Mouse (Mus musculus): ENCODE data around the gene Nod1. TPM values are rescaled to one million over a fixed set of nuclear protein-coding genes. Genes with fewer than 3 reads are reported as not detected.
A peak's percentile ranks its signal among the peaks of the same experiment; 100 is the strongest.
"Not testable (repeated sequence)": the region's sequence is repeated elsewhere in the genome, so short reads cannot be mapped to it uniquely, and the experiment has no call there.

Gene Nod1
- polyA plus RNA-seq, 1 experiment from 2014 or later, result 3.6 TPM

DNA sequence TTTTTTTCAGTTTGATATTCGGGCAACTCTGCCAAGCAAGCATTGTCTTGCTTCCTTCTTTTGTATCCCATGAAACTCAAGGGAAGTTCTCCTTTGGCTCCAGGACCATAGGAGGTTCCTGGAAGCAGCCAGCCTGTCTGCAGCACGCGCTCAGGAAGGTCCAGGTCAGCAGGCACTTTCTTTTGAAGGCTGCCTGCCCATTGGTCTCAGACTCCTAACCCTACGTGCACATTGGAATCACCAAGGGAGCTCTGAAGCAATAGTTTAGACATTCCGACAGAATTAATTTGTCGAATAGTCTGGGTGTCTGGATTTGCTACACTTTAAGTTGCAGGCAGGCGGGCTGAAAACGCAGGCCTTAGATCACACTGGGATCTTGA lies 691 bp downstream of the Nod1 start:
- 17% methylated on average over 8 of the region's 8 CpGs for WGBS
- Histone ChIP-seq H3K27me3 (ENCODE audit: insufficient read depth, poor library complexity, severe bottlenecking) (peaks cover 44% of the 10 kb centered on the region), H3K4me3 (peak overlapping the region; percentile 69), H3K9me3 (no peaks in the 10 kb centered on the region), H3K36me3 (no peaks in the 10 kb centered on the region), H3K27ac (peak overlapping the region; percentile 83; the same call in 1 of the 2 replicates), H3K4me1 (peaks cover 9% of the 10 kb centered on the region)
- no peak for DNase-seq (ENCODE audit: low spot score)

DNA sequence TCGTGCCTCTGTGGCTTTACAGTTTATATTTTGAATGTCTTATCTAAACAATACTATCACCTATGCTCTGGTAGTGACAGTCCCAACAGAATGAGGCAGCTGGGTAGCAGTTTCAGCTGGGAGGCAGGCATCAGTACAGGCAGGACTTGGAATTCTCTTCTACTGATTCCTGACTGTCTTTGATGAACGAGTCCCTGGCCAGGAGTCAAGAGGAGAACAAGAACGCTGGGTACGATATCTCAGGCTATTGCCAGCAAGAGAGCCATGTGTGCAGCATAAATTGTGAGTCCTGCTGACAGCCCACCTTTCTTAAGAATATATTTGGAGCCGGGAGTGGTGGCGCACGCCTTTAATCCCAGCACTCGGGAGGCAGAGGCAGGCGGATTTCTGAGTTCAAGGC lies 1.9 kb downstream of the Nod1 start:
- H3K27me3 ChIP-seq (ENCODE audit: insufficient read depth, poor library complexity, severe bottlenecking), result peaks cover 47% of the 10 kb centered on the region
- H3K4me3 ChIP-seq, result no peak overlapping the region
- H3K36me3 ChIP-seq, result no peaks in the 10 kb centered on the region
- no peak overlapping the region for H3K27ac ChIP-seq
- DNase-seq (ENCODE audit: low spot score), result no peak
- H3K9me3 ChIP-seq, result no peaks in the 10 kb centered on the region
- 66% methylated on average over 9 of the region's 9 CpGs for WGBS
- peaks cover 9% of the 10 kb centered on the region for H3K4me1 ChIP-seq

DNA sequence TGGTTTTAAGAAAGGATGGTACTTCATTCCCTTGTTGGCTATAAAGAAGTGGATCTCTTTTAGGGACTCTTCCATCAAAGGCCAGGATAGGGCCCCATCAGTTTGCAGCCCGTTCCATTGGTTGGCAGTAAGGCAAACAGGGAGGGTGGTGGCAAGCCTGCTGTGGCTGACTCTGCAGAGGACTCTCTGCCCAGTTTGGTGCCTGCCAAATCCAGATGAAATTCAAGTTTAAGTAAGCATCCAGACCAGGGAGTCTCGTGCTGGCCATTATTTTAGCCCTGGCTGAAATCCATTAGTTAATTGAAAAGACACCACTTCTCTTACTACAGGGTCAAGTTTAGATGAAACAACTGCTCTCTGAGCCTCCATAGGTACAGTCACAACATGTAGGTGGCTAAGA lies 2.6 kb downstream of the Nod1 start:
- H3K4me1 ChIP-seq, result peaks cover 9% of the 10 kb centered on the region
- no peak overlapping the region for H3K27ac ChIP-seq
- no peaks in the 10 kb centered on the region for H3K9me3 ChIP-seq
- H3K4me3 ChIP-seq, result no peak overlapping the region
- peaks cover 47% of the 10 kb centered on the region for H3K27me3 ChIP-seq (ENCODE audit: insufficient read depth, poor library complexity, severe bottlenecking)
- H3K36me3 ChIP-seq, result no peaks in the 10 kb centered on the region
- WGBS, result 71% methylated on average over 2 of the region's 2 CpGs
- DNase-seq (ENCODE audit: low spot score), result no peak

DNA sequence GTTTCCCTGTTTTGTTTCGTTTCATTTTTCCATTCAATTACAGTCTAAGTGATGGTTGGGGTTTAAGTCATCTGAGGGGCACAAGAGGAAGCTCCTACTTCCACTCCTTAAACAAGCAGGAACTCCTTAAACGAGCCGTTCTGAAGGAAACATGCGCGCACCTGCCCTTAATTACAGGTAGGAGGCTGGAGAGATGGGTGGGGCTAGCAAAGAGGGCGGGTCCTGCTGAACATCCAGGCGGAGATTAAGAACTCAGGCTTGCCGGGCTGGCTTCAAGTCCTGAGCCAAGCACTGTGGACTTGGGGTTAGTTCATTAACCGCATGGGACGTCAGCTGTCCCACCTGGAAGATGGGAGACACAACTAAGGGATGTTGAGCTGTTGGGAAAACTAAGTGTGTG lies 4.8 kb downstream of the Nod1 start:
- Histone ChIP-seq H3K36me3 (no peaks in the 10 kb centered on the region), H3K4me3 (no peak overlapping the region), H3K27me3 (ENCODE audit: insufficient read depth, poor library complexity, severe bottlenecking) (peaks cover 35% of the 10 kb centered on the region), H3K4me1 (peaks cover 7% of the 10 kb centered on the region), H3K9me3 (no peaks in the 10 kb centered on the region), H3K27ac (no peak overlapping the region)
- no peak for DNase-seq (ENCODE audit: low spot score)
- WGBS, result 23% methylated on average over 10 of the region's 10 CpGs

DNA sequence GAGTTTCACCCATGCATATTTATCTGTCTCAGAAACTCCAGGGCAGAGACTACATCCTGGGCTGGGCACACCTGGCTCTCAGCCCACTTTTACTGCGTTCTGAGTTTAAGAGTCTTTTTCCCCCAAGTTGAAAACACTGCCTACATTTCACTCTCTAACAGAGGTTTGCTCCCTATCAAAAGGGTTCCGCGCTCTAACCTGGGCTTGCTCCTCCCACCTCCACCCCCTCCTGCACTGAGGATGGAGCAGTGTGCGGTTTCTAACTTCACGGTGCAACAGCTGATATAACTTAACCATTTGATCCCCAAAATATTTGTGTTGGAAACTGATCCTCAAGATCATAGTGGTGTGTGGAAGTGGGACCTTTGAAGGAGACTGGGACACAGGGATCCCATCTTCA lies 7.2 kb downstream of the Nod1 start:
- H3K9me3 ChIP-seq, result no peaks in the 10 kb centered on the region
- H3K4me3 ChIP-seq, result no peak overlapping the region
- no peak for DNase-seq (ENCODE audit: low spot score)
- WGBS, result 38% methylated on average over 5 of the region's 5 CpGs
- no peaks in the 10 kb centered on the region for H3K4me1 ChIP-seq
- no peaks in the 10 kb centered on the region for H3K36me3 ChIP-seq
- no peak overlapping the region for H3K27ac ChIP-seq
- peaks cover 27% of the 10 kb centered on the region; the same call in 1 of the 2 replicates for H3K27me3 ChIP-seq (ENCODE audit: insufficient read depth, poor library complexity, severe bottlenecking)

DNA sequence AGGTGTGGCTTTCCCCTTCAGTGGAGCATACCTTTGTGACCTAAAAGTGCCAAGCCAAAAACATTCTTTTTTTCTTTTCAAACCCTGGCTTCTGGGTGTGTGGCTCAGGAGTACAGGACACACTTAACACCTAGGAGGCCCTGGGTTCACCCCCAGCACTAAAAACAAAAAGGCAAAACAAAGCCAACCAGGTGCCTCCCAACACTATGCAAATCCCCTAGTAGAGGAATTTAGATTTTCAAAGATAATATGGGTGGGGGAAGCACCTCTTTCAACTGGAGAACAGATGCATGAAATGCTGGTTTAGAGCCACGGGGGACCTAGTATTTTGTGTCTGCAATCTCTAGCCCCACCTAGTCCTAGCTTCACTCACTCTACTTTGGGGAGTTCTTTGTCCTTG lies 7.7 kb downstream of the Nod1 start:
- no peak overlapping the region for H3K27ac ChIP-seq
- H3K4me1 ChIP-seq, result no peaks in the 10 kb centered on the region
- H3K36me3 ChIP-seq, result no peaks in the 10 kb centered on the region
- no peaks in the 10 kb centered on the region for H3K9me3 ChIP-seq
- peaks cover 25% of the 10 kb centered on the region; the same call in 1 of the 2 replicates for H3K27me3 ChIP-seq (ENCODE audit: insufficient read depth, poor library complexity, severe bottlenecking)
- no peak overlapping the region for H3K4me3 ChIP-seq
- 71% methylated on average over 1 of the region's 1 CpGs for WGBS
- DNase-seq (ENCODE audit: low spot score), result no peak

DNA sequence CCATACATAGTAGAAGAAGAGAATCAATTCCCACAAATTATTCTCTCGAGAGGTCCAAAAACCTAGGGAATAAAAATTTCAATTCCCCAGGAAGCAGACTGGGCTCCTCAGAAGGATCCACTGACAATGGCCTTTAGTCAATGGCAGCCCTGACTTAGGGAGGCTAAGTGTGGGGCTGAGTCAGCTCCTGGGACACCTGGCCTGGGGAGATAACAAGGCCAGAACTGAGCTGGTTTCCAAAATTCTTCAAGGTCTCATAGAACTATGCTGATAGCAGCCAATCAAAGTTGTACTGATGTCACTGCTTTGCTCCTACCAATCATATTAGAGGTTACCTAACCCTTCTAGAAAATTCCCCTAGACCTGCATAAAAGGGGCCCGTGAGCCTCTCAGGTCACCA lies 8.8 kb downstream of the Nod1 start:
- 78% methylated on average over 2 of the region's 2 CpGs for WGBS

DNA sequence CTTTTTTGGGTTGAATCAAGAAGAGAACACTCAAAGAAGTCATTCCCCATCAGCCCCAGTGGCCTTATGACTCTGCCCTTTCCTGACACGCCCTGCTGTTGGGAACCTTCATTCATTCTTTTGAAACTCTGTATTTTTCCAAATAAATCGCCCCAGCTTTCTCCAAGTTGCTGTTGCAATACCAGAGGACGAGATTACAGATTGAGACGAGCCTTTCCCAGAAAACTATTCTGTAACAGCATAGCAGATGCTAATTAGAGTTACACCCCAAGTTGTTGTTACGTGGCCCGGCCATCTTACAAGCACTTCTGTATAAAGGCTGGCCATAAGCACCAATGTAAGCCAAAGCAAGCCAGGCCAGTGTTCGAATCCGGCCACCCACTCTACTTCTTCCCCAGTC lies 14.8 kb downstream of the Nod1 start:
- H3K27ac ChIP-seq, result no peak overlapping the region
- peaks cover 9% of the 10 kb centered on the region for H3K4me1 ChIP-seq
- H3K36me3 ChIP-seq, result no peaks in the 10 kb centered on the region
- WGBS, result 86% methylated on average over 8 of the region's 8 CpGs
- H3K27me3 ChIP-seq (ENCODE audit: insufficient read depth, poor library complexity, severe bottlenecking), result no peaks in the 10 kb centered on the region
- no peak for DNase-seq (ENCODE audit: low spot score)
- H3K4me3 ChIP-seq, result no peak overlapping the region
- H3K9me3 ChIP-seq, result no peaks in the 10 kb centered on the region

More for the DNA sequence above, 8.8 kb downstream of the Nod1 start:
- Histone ChIP-seq H3K27ac (no peak overlapping the region), H3K4me1 (no peaks in the 10 kb centered on the region), H3K4me3 (no peak overlapping the region), H3K27me3 (ENCODE audit: insufficient read depth, poor library complexity, severe bottlenecking) (peaks cover 21% of the 10 kb centered on the region; the same call in 1 of the 2 replicates), H3K36me3 (no peaks in the 10 kb centered on the region), H3K9me3 (no peaks in the 10 kb centered on the region)
- DNase-seq (ENCODE audit: low spot score), result no peak

DNA sequence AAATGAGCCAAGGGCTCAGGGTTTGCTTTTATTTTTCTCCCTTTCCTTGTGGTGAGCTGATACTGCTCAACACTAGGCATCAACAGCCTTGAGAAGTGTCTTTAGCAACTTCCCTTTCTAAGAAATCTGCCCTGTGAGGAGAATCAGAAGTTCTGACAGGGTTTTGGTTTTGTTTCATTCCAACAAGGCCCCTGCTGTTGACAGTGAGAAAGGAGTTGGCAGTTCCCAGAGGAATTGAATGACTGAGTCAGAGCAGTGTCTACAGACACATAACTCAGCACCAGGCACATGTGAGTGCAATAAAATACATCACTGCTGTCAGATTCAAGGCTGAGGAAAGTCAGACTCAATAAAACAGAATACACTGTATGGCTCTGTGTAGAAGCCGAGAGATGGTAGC lies 16.0 kb downstream of the Nod1 start:
- DNase-seq (ENCODE audit: low spot score), result no peak
- Histone ChIP-seq H3K9me3 (no peaks in the 10 kb centered on the region), H3K4me3 (no peak overlapping the region), H3K4me1 (peaks cover 9% of the 10 kb centered on the region), H3K27ac (no peak overlapping the region), H3K36me3 (no peaks in the 10 kb centered on the region), H3K27me3 (ENCODE audit: insufficient read depth, poor library complexity, severe bottlenecking) (no peaks in the 10 kb centered on the region)
- 61% methylated on average over 1 of the region's 1 CpGs for WGBS

DNA sequence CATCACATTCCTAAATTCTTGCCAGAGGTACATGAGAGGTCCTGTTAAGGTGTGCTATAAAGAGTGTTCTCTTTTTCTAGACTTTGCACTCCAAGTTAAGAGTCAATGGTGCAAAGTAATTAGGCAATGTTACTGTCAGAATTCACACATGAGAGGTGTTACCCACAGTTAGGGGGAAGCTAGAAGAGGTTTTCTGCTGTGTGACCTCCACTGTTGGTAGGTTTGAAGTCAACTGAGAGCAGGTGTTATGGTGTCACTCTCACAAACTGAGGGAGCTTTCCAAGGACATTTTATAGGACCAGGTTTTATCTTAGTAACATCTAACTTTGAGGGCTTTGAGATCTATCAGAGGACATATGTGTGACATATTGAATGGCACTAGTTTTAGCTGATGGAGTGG lies 16.5 kb downstream of the Nod1 start:
- Histone ChIP-seq H3K27me3 (ENCODE audit: insufficient read depth, poor library complexity, severe bottlenecking) (no peaks in the 10 kb centered on the region), H3K4me3 (no peak overlapping the region), H3K27ac (no peak overlapping the region), H3K4me1 (peaks cover 9% of the 10 kb centered on the region), H3K9me3 (no peaks in the 10 kb centered on the region), H3K36me3 (no peaks in the 10 kb centered on the region)
- no peak for DNase-seq (ENCODE audit: low spot score)

DNA sequence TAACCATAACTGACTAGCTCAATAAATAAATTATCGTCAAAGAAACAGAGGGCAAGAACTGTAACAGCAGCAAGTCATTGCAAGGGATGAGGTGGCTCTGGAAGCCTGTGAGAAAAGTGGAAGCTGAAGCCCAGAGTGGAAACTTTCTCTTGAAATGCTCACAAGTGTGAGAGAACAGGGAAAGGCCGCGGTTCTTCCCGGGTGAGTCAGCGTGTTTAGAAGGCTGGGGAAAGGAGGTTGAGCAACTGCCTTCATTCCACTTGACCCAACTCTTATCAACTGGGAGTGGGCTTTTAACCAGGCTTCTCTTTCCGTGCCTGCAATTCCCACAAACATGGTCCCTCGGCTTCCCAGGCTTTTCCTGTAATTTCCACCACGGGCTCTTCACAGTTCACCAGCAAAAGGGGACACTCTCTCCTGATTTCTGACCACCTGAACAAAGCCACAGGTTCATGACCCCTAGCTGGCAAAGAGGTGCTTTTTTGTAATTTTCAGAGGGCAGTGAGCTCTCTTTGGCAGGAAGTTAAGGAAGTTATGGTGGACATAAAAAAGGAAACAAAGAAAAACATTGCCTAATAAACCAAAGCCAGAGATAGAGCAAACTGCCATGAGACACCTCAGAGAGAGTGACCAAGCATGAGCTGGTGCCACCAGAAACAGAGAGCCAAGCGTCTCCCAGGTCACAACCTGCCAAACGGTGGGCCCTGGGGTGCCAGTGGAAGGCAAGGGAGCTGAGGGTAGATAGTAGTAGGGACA lies 17.6 kb downstream of the Nod1 start:
- no peaks in the 10 kb centered on the region for H3K27me3 ChIP-seq (ENCODE audit: insufficient read depth, poor library complexity, severe bottlenecking)
- H3K36me3 ChIP-seq, result no peaks in the 10 kb centered on the region
- no peak overlapping the region for H3K4me3 ChIP-seq
- WGBS, result 44% methylated on average over 10 of the region's 10 CpGs
- H3K9me3 ChIP-seq, result no peaks in the 10 kb centered on the region
- no peak for DNase-seq (ENCODE audit: low spot score)
- peaks cover 9% of the 10 kb centered on the region for H3K4me1 ChIP-seq
- H3K27ac ChIP-seq, result peak overlapping the region; percentile 37; the same call in 1 of the 2 replicates

DNA sequence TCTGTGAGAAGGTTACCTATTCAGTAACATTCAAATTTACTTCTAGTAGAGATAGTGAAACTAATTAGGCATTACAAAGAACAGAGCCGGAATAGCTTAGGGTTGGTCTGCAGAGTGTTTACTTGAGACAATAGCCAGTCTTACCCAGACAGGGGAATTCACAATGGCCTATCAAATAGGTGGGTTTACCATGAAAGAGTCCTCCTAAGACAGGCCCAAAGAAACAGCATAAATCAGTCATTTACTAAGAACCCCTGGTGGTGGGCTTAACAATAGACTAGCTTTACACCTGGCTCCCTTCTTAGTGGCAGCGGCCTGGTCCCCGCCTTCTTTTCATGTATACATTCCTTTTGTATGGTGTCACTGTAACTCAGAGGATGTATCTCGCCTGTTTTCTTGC lies 19.0 kb downstream of the Nod1 start:
- DNase-seq (ENCODE audit: low spot score); H3K36me3 ChIP-seq; H3K27me3 ChIP-seq (ENCODE audit: insufficient read depth, poor library complexity, severe bottlenecking); H3K27ac ChIP-seq; H3K9me3 ChIP-seq; H3K4me3 ChIP-seq: not testable (repeated sequence)
- 89% methylated on average over 4 of the region's 4 CpGs for WGBS
- H3K4me1 ChIP-seq, result peaks cover 12% of the 10 kb centered on the region

DNA sequence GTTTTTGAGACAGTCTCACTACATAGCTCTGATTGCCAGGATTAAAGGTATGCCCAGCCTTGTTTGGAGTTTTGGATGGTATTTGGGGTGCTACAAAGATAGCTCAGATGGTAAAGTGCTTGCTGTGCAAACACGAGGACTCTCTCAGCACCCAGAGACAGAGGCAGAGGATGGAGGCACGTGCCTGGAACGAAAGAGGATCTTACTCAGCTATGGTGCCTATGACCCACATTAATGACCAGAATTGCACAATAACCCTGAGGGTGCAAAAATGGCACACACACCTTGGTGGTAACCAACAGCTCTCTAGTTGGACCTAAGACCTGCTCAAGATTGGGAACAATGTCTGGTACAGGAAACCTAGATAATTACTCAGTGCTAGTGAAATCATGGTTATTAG lies 19.9 kb downstream of the Nod1 start:
- H3K27me3 ChIP-seq (ENCODE audit: insufficient read depth, poor library complexity, severe bottlenecking), result 0 out of 2 replicates have a peak, but pooled peaks cover 3% of the 10 kb centered on the region
- H3K27ac ChIP-seq, result no peak overlapping the region
- no peak overlapping the region for H3K4me3 ChIP-seq
- DNase-seq (ENCODE audit: low spot score), result no peak
- H3K36me3 ChIP-seq, result no peaks in the 10 kb centered on the region
- 89% methylated on average over 3 of the region's 3 CpGs for WGBS
- H3K4me1 ChIP-seq, result peaks cover 12% of the 10 kb centered on the region
- no peaks in the 10 kb centered on the region for H3K9me3 ChIP-seq

DNA sequence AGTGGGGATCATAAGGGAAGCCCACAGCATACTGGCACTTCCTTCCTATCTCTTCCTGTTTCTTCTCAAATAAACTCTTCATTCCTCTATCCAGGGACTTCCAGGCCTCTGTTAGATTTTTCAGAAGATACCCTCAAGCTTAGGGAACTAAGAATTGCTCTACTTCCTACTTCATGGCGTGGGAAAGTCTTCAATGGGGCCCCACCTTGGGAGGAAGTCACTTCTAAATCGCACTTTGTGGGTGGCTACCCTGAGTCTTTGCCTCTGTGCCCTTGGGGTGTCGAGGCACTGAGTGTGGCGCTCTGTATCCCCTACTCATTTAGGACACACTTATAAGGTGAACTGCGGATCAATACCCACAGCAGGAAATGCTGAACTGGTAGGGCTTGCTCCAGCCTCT lies 23.7 kb downstream of the Nod1 start:
- Histone ChIP-seq H3K36me3 (no peaks in the 10 kb centered on the region), H3K4me1 (peaks cover 14% of the 10 kb centered on the region), H3K27ac (no peak overlapping the region), H3K9me3 (no peaks in the 10 kb centered on the region), H3K27me3 (ENCODE audit: insufficient read depth, poor library complexity, severe bottlenecking) (peaks cover 22% of the 10 kb centered on the region), H3K4me3 (no peak overlapping the region)
- WGBS, result 75% methylated on average over 5 of the region's 5 CpGs
- no peak for DNase-seq (ENCODE audit: low spot score)

All from heart, embryonic 10.5 days (tissue).